Mouse (Mus musculus) liver, embryonic 12.5 days (tissue): ENCODE results near the gene Rsu1. TPM values are rescaled to one million over a fixed set of nuclear protein-coding genes. Genes with fewer than 3 reads are reported as not detected.
A peak's percentile ranks its signal among the peaks of the same experiment; 100 is the strongest.

ENCODE experiments used
- ATAC-seq: fragments of 200-750 bp; cut with Nextera tagmentation; 2 replicates; pipeline ENCODE4 v1.8.0; 2017; ENCODE audit warnings: moderate number of reproducible peaks, mild to moderate bottlenecking, moderate library complexity
- H3K27ac ChIP-seq: fragments of 300-500 bp; sonication (generic); 2 replicates; pipeline ENCODE4 v1.5.1; 2016; ENCODE audit warnings: mild to moderate bottlenecking
- H3K27me3 ChIP-seq: fragments of 300-500 bp; sonication (generic); replicated peaks from 2 replicates; pipeline ENCODE4 v1.6.1; 2016; ENCODE audit warnings: mild to moderate bottlenecking, moderate library complexity
- H3K36me3 ChIP-seq: fragments of 300-500 bp; sonication (generic); 2 replicates; pipeline ENCODE4 v1.6.1; 2016; ENCODE audit warnings: mild to moderate bottlenecking, moderate library complexity
- H3K4me1 ChIP-seq: fragments of 300-500 bp; sonication (generic); 2 replicates; pipeline ENCODE4 v1.6.1; 2016
- H3K4me2 ChIP-seq: fragments of 300-500 bp; sonication (generic); 2 replicates; pipeline ENCODE4 v1.6.1; 2016; ENCODE audit warnings: mild to moderate bottlenecking, moderate library complexity
- H3K4me3 ChIP-seq: fragments of 300-500 bp; sonication (generic); 2 replicates; pipeline ENCODE4 v1.5.1; 2016; ENCODE audit warnings: mild to moderate bottlenecking, moderate library complexity
- H3K9ac ChIP-seq: fragments of 300-500 bp; sonication (generic); 2 replicates; pipeline ENCODE4 v1.6.1; 2016; ENCODE audit warnings: mild to moderate bottlenecking, moderate library complexity
- H3K9me3 ChIP-seq: fragments of 300-500 bp; sonication (generic); replicated peaks from 2 replicates; pipeline ENCODE4 v1.6.1; 2016; ENCODE audit warnings: mild to moderate bottlenecking, moderate library complexity
- WGBS: fragments of 180-500 bp; shearing (Covaris S2); methylation state at CpG from one replicate; pipeline ENCODE4 v1.1.7; 2016; ENCODE audit not compliant: insufficient replicate concordance; 5-methylcytosine and 5-hydroxymethylcytosine counted together
- polyA plus RNA-seq: library from polyadenylated mRNA; unstranded; fragments of >200 nt; fragmentation: Nextera tagmentation; extraction: Ambion mirVana; gene quantifications from 2 replicates; pipeline ENCODE4 v1.2.1, GENCODE M21; 2016

The Rsu1 gene
- polyA plus RNA-seq: 98.7 and 105 TPM in 2 replicates

DNA sequence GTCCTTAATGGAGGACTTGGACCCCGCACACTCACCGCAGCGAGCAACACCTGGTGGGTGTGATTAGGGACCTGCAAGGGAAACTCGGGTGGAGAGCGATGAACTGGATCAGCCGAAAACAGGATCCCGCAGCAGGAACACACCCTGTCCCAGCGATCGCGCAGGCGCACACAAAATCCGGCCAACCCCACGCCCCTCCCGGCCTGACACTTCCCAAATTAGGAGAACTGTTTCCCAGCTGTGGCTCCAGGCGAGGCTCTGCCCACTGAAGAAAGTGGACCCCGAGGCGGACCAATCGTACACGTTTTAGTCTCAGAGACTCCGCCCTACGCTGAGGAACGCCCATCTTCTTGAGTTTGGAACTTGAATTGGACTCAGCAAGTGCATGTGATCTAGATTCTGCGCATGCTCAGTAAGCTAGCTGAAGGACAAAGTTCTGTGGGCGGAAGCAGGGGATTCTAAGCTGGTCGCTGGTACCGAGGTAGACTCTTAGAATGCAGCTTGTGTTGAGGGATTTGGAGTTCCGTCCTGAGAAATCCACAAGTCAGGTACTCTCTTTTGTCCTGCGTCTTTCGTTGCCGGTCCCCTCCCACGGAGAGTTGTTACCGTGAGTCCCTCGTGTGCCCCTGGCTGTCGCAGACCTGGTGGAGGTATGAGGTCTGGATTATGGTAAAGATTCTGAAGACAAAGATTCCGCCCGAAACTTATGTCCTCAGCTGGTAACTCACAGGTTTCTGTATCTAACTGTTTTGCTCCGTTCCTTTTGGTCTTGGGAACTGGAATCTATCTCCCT, at the start of gene Rsu1:
Gene Rsu1 (minus strand): TSS at position 251 of the 793 bp plus-strand sequence.
- Histone ChIP-seq H3K4me3 (peak within 1 kb of the TSS; percentile 75), H3K27me3 (no peaks in the 10 kb centered on the region), H3K27ac (peak within 1 kb of the TSS; percentile 78), H3K36me3 (peaks cover 8% of the 10 kb centered on the region; the same call in 1 of the 2 replicates), H3K4me2 (peak within 1 kb of the TSS; percentile 88), H3K9ac (peak within 1 kb of the TSS; percentile 79), H3K4me1 (peaks cover 60% of the 10 kb centered on the region), H3K9me3 (no peaks in the 10 kb centered on the region)
- WGBS: under 1% methylated on average over 37 of the region's 37 CpGs
- peak; percentile 98 for ATAC-seq

DNA sequence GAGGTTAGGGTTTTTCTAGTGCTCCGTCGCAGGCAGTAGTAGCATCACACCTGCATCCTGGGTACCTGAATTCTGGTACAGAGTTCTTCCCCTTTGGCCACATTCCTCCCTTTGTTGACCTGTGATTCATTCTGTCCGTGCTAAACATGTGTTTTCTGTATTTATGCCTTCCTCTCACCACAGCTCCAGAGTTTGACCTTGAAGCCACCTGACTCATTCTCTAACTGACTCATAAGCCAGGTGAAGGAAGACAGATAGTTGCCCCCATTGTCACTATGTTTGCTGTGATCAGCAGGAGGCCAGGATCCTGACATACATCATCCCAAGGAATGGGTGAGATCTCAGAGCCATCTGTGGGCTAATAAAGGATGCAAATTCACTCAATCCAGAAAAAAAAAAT, 32.2 kb upstream of the Rsu1 start:
- WGBS: 73% methylated on average over 3 of the region's 3 CpGs
- Histone ChIP-seq H3K4me2 (no peak overlapping the region), H3K4me1 (no peaks in the 10 kb centered on the region), H3K4me3 (no peak overlapping the region), H3K27ac (no peak overlapping the region), H3K9me3 (no peaks in the 10 kb centered on the region), H3K27me3 (no peaks in the 10 kb centered on the region), H3K36me3 (no peaks in the 10 kb centered on the region), H3K9ac (no peak overlapping the region)
- no peak for ATAC-seq

DNA sequence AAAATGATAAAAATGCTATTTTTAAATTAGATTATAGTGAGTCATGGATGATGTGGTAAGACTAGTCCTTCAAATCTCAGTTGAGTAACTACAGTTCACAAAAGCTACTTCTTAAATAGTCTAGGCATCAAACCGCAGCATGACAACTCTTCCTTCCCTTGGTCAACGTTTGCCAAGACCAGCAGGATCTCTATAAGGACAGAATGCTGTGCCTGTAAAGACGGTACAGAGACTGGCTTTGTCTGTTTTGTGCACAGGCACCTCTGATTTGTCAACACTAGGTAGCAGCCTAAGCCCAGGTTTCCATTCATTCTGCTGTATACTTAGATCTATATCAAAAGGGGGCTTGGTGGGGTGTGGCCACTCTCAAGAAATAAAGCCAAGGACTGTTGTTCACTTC, 27.8 kb upstream of the Rsu1 start:
- no peak overlapping the region for H3K9ac ChIP-seq
- H3K9me3 ChIP-seq: no peaks in the 10 kb centered on the region
- no peaks in the 10 kb centered on the region for H3K27me3 ChIP-seq
- H3K4me1 ChIP-seq: 0 out of 2 replicates have a peak, but pooled peaks cover 4% of the 10 kb centered on the region
- no peak overlapping the region for H3K4me3 ChIP-seq
- H3K27ac ChIP-seq: no peak overlapping the region
- 32% methylated on average over 3 of the region's 3 CpGs for WGBS
- no peak for ATAC-seq
- H3K4me2 ChIP-seq: no peak overlapping the region
- no peaks in the 10 kb centered on the region for H3K36me3 ChIP-seq

DNA sequence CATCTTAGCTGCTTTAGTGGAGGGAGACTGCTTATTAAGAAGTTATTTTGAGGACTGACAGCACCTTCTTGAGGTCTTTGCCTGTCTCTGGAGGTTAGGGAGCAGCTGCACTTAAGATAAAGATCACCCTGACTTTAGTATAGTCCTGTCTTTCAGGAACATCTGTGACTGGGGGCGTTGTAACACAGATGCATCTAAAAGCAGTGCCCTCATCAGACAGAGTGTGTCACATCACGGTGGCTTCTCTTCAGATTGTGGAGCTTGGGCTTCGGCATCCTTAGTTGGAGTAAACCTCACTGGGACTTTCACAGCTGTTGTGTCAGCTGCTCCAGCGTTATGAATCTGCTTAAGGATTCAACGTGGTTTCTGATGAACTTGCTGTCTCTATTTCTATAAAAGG, 26.5 kb upstream of the Rsu1 start:
- no peak overlapping the region for H3K4me2 ChIP-seq
- H3K27me3 ChIP-seq: no peaks in the 10 kb centered on the region
- H3K27ac ChIP-seq: no peak overlapping the region
- 0 out of 2 replicates have a peak, but pooled peaks cover 4% of the 10 kb centered on the region for H3K4me1 ChIP-seq
- H3K9ac ChIP-seq: no peak overlapping the region
- ATAC-seq: no peak
- no peak overlapping the region for H3K4me3 ChIP-seq
- H3K36me3 ChIP-seq: no peaks in the 10 kb centered on the region
- H3K9me3 ChIP-seq: no peaks in the 10 kb centered on the region
- WGBS: 32% methylated on average over 5 of the region's 5 CpGs

DNA sequence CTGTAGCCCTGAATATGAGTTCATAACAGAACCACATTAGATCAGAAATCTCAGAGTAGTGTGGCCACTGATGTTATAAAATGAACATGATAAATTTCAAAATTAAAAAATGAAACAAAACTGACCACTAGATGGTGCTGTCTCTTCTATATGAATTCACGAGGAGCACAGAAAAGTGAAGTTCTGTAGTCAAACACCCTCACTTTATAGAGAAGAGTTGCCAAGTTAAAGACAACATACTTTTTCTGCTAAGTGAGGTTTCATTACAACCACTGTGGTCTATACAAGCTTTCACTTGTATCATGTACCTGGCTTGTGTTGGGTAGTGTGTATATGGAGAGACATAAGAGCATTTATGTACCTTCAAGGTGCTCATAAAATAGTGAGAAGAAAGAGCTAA, 19.4 kb upstream of the Rsu1 start:
- ATAC-seq: no peak
- no peaks in the 10 kb centered on the region for H3K27me3 ChIP-seq
- H3K4me2 ChIP-seq: no peak overlapping the region
- no peak overlapping the region for H3K9ac ChIP-seq
- 0% methylated on average over 1 of the region's 1 CpGs for WGBS
- H3K4me1 ChIP-seq: no peaks in the 10 kb centered on the region
- H3K4me3 ChIP-seq: no peak overlapping the region
- no peaks in the 10 kb centered on the region for H3K36me3 ChIP-seq
- H3K9me3 ChIP-seq: no peaks in the 10 kb centered on the region
- H3K27ac ChIP-seq: no peak overlapping the region

DNA sequence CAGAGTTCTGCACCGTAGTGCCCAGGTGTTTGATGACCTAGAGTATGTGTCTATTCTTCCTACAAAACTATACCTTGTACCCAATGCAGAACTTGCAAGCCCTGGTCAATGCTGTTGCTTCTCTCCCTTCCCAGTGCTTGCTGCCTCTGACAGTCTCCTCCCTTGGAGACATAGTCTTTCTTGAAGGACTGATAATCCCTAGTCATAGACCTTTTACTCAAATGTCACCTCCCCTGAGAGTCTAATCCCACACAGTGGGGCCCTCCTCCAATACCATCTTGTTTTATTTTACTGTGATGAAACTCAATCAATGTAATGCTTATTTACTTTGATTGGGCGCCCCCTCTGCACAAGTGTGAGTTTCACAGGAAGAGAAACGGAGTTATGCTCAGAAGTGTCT, 18.9 kb upstream of the Rsu1 start:
- no peaks in the 10 kb centered on the region for H3K4me1 ChIP-seq
- ATAC-seq: no peak
- no peaks in the 10 kb centered on the region for H3K36me3 ChIP-seq
- no peaks in the 10 kb centered on the region for H3K27me3 ChIP-seq
- no peak overlapping the region for H3K9ac ChIP-seq
- 65% methylated on average over 3 of the region's 3 CpGs for WGBS
- H3K4me3 ChIP-seq: no peak overlapping the region
- H3K27ac ChIP-seq: no peak overlapping the region
- H3K4me2 ChIP-seq: no peak overlapping the region
- H3K9me3 ChIP-seq: no peaks in the 10 kb centered on the region

DNA sequence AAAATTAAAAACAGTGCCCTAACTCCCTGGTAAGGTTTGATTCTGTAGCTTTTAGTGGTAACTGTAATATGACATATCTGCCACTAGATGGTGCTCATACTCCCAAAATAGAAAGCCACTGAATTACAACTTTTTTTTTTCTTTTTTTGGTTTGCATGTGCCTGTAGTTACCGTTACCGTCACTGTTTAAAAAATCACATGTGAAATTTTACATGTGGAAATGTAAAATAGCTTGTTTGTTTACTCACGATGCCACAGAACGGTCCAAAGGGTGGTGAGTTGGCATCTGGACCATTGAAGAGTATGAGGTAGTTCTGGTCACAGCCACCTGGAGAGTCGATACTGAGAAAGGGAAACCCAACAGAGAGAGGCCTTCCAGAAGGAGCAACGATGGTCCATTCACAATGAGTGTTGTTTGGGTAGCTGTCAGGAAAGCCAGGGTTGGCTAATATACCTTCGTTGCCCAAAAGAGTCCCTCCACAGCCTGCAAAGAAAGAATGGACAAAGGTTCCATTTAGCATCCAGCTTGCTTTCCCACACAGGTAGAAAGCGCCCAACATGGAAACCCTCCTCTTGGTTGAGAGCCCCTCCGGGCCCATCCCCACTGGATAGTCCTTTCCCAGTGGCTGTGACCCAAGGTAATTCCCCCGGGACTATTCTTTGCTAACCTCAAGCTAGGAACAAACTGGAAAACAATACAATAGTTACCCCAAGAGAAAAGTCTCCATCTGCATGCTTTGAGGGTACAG, 7.1 kb upstream of the Rsu1 start:
- no peak overlapping the region for H3K27ac ChIP-seq
- 0 out of 2 replicates have a peak, but pooled peaks have one; percentile 21 for ATAC-seq
- H3K27me3 ChIP-seq: no peaks in the 10 kb centered on the region
- WGBS: 52% methylated on average over 10 of the region's 10 CpGs
- H3K4me2 ChIP-seq: no peak overlapping the region
- no peak overlapping the region for H3K4me3 ChIP-seq
- H3K36me3 ChIP-seq: no peaks in the 10 kb centered on the region
- peaks cover 5% of the 10 kb centered on the region for H3K4me1 ChIP-seq
- no peak overlapping the region for H3K9ac ChIP-seq
- no peaks in the 10 kb centered on the region for H3K9me3 ChIP-seq

DNA sequence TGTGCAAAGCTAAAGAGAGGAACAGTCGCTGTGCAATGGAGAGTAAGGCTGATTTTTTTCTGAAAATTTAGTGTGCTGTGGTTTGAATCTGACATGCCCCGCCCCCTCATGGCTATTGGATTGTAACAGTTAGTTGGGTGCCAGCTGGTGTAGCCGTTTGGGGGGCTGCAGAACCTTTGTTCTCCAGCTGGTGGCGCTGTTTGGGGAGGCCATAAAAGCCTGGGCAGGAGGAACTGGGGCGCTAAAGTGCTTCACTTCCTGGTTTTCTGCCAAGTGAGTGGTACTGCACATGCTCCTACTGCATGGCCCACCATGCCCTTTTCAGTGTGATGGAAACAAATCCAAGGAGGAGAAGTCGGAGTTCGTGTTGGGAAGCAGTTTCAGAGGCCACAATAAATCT, 4.7 kb upstream of the Rsu1 start:
- no peaks in the 10 kb centered on the region for H3K9me3 ChIP-seq
- H3K4me1 ChIP-seq: peaks cover 20% of the 10 kb centered on the region
- no peak overlapping the region for H3K4me3 ChIP-seq
- H3K4me2 ChIP-seq: no peak overlapping the region
- WGBS: 53% methylated on average over 7 of the region's 7 CpGs
- no peak overlapping the region for H3K9ac ChIP-seq
- no peak overlapping the region for H3K27ac ChIP-seq
- H3K27me3 ChIP-seq: no peaks in the 10 kb centered on the region
- no peaks in the 10 kb centered on the region for H3K36me3 ChIP-seq
- no peak for ATAC-seq

DNA sequence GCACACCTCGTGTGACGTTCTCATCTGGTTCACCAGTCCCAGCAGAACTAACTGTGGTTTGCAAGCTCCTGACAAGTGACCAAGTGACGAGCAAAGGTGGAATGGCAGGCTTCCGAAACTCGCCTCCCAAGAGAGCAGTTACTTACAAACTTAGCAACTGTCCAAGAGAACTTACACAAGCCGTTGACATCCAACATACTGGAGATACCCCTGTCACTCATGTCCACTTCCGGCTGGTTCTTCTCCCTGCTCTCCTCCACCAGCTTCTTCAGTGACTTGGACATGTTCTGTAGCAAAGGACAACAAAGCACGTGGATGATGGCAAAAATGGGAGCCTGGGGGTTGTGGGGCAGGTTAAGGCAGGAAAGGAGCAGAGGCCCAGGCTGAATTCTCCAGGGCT, 479 bp downstream of the Rsu1 start:
- no peak for ATAC-seq
- Histone ChIP-seq H3K27me3 (no peaks in the 10 kb centered on the region), H3K4me2 (peak overlapping the region; percentile 88), H3K36me3 (peaks cover 12% of the 10 kb centered on the region; the same call in 1 of the 2 replicates), H3K9me3 (no peaks in the 10 kb centered on the region), H3K27ac (peak overlapping the region; percentile 78), H3K4me3 (peak overlapping the region; percentile 75), H3K4me1 (peaks cover 62% of the 10 kb centered on the region), H3K9ac (peak overlapping the region; percentile 79)
- 18% methylated on average over 8 of the region's 8 CpGs for WGBS

DNA sequence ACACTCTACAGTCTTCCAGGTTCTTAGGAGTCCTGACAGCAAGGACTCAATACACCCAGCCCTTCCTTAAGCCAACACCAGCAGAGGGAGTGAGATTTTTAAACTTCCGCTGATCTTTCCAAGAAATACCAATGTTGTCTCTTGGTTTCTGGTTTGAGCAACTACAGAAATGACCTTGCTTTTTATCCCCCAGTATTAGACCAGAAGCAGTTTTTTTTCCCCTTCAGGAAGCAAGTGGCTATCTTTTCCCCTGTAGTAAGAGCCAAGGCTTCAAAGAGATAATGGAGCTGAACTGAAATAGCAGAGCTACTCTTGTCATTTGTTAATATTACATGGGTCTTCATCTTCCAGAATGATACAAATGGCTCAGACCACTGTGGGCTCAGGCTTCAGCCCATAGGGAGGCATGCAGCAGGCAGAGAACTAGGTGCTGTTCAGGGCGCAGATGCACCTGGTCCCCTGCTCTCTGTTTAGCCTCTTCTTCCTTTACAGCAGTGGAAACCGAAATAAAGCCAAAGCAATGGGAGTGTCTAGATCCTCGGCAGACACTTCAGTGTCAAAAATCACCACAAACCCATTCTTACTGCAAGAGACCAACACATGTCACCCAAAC, 2.4 kb downstream of the Rsu1 start:
- peaks cover 15% of the 10 kb centered on the region; the same call in 1 of the 2 replicates for H3K36me3 ChIP-seq
- peak overlapping the region; percentile 78 for H3K27ac ChIP-seq
- H3K4me1 ChIP-seq: peaks cover 66% of the 10 kb centered on the region
- no peaks in the 10 kb centered on the region for H3K9me3 ChIP-seq
- peak overlapping the region; percentile 88 for H3K4me2 ChIP-seq
- 40% methylated on average over 4 of the region's 4 CpGs for WGBS
- H3K9ac ChIP-seq: no peak overlapping the region
- no peak for ATAC-seq
- no peaks in the 10 kb centered on the region for H3K27me3 ChIP-seq
- no peak overlapping the region; the same call in 1 of the 2 replicates for H3K4me3 ChIP-seq

DNA sequence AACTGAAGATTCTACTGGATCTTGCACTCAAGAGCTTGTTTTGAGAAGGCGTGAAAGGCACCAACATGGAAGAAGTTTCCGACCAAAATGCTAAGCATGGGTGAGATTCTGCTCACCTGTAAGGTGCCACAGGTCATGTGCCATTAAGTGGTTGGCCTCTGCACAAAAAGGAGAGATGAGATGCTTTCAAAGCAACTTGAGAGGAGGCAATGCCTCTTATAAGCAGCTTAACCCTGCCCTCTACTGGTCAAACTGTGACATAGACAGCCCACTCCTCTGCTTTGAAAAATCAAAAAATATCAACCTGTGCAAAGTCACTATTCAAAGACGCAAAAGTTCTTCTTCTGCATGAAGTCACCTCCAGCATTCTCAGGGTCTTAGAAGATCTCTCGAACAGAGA, 6.3 kb downstream of the Rsu1 start:
- no peak overlapping the region for H3K4me2 ChIP-seq
- H3K36me3 ChIP-seq: peaks cover 26% of the 10 kb centered on the region; the same call in 1 of the 2 replicates
- no peaks in the 10 kb centered on the region for H3K27me3 ChIP-seq
- no peak overlapping the region for H3K27ac ChIP-seq
- H3K9me3 ChIP-seq: no peaks in the 10 kb centered on the region
- H3K4me3 ChIP-seq: no peak overlapping the region
- no peak overlapping the region for H3K9ac ChIP-seq
- H3K4me1 ChIP-seq: peaks cover 38% of the 10 kb centered on the region
- WGBS: 48% methylated on average over 4 of the region's 4 CpGs
- ATAC-seq: no peak

DNA sequence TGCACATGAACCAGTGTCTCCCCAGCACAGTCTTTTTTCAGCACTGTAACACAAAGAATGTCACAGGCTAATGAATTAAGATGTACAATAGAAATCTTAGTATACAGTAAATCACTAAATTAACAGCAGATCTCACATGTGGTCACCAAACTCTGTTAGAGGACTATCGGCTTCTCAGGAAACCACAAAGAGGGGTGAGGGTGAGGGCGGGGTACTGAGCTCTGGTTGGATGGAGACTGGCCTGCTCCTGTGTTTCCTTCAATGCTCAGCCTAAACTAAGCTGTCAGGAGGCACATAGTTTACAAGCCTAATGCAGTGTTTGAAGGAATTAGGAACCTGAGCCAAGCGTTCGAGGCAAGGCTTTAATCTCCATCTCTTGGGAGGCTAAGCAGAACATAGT, 8.1 kb downstream of the Rsu1 start:
- Histone ChIP-seq H3K27ac (no peak overlapping the region), H3K4me3 (no peak overlapping the region), H3K4me2 (no peak overlapping the region), H3K9me3 (no peaks in the 10 kb centered on the region), H3K4me1 (peaks cover 20% of the 10 kb centered on the region), H3K9ac (no peak overlapping the region), H3K36me3 (peaks cover 26% of the 10 kb centered on the region; the same call in 1 of the 2 replicates), H3K27me3 (no peaks in the 10 kb centered on the region)
- 48% methylated on average over 4 of the region's 4 CpGs for WGBS
- no peak for ATAC-seq
